Mouse (Mus musculus) limb, embryonic 11.5 days (tissue): ENCODE results near the gene Slc6a15. TPM values are rescaled to one million over a fixed set of nuclear protein-coding genes. Genes with fewer than 3 reads are reported as not detected.
A peak's percentile ranks its signal among the peaks of the same experiment; 100 is the strongest.

Source experiments
- ATAC-seq: fragments of 200-750 bp; cut with Nextera tagmentation; 2 replicates; pipeline ENCODE4 v1.8.0; 2017; ENCODE audit warnings: low read depth; ENCODE audit not compliant: insufficient number of reproducible peaks, low FRiP score, low TSS enrichment
- DNase-seq: peaks from one replicate; pipeline ENCODE4 v3.0.0-alpha.2; 2015; ENCODE audit warnings: low spot score
- H3K27ac ChIP-seq: fragments of 300-500 bp; sonication (generic); replicated peaks from 2 replicates; pipeline ENCODE4 v1.5.1; 2014; ENCODE audit warnings: low read depth, mild to moderate bottlenecking, low read length
- H3K27me3 ChIP-seq: fragments of 300-500 bp; sonication (generic); 2 replicates; pipeline ENCODE4 v1.6.1; 2014; ENCODE audit warnings: mild to moderate bottlenecking, low read length, mixed read lengths; ENCODE audit not compliant: control insufficient read depth, insufficient read depth
- H3K36me3 ChIP-seq: fragments of 300-500 bp; sonication (generic); 2 replicates; pipeline ENCODE4 v1.6.1; 2014; ENCODE audit warnings: mild to moderate bottlenecking, low read length, moderate library complexity, mixed read lengths; ENCODE audit not compliant: control insufficient read depth, insufficient read depth
- H3K4me1 ChIP-seq: fragments of 300-500 bp; sonication (generic); 2 replicates; pipeline ENCODE4 v1.6.1; 2014; ENCODE audit warnings: low read length, mixed read lengths; ENCODE audit not compliant: control insufficient read depth, insufficient read depth
- H3K4me2 ChIP-seq: fragments of 300-500 bp; sonication (generic); 2 replicates; pipeline ENCODE4 v1.6.1; 2014; ENCODE audit warnings: low read depth, mild to moderate bottlenecking, moderate library complexity; ENCODE audit not compliant: severe bottlenecking
- H3K4me3 ChIP-seq: fragments of 300-500 bp; sonication (generic); 2 replicates; pipeline ENCODE4 v1.5.1; 2014; ENCODE audit warnings: low read depth, low read length
- H3K9ac ChIP-seq: fragments of 300-500 bp; sonication (generic); 2 replicates; pipeline ENCODE4 v1.6.1; 2014; ENCODE audit warnings: mild to moderate bottlenecking, low read length
- H3K9me3 ChIP-seq: fragments of 300-500 bp; sonication (generic); 2 replicates; pipeline ENCODE4 v1.6.1; 2016; ENCODE audit warnings: low read length; ENCODE audit not compliant: control insufficient read depth
- WGBS: fragments of 180-500 bp; shearing (Covaris S2); extraction: QIAGEN DNeasy Blood & Tissue Kit; methylation state at CpG from one replicate; pipeline ENCODE4 v1.1.7; 2014; 5-methylcytosine and 5-hydroxymethylcytosine counted together
- polyA plus RNA-seq: library from polyadenylated mRNA; unstranded; fragments of >200 nt; fragmentation: Nextera tagmentation; extraction: Ambion mirVana; gene quantifications from 2 replicates; pipeline ENCODE4 v1.2.1, GENCODE M21; 2014

Slc6a15 gene
- polyA plus RNA-seq: 1.6 and 1.9 TPM in 2 replicates

DNA sequence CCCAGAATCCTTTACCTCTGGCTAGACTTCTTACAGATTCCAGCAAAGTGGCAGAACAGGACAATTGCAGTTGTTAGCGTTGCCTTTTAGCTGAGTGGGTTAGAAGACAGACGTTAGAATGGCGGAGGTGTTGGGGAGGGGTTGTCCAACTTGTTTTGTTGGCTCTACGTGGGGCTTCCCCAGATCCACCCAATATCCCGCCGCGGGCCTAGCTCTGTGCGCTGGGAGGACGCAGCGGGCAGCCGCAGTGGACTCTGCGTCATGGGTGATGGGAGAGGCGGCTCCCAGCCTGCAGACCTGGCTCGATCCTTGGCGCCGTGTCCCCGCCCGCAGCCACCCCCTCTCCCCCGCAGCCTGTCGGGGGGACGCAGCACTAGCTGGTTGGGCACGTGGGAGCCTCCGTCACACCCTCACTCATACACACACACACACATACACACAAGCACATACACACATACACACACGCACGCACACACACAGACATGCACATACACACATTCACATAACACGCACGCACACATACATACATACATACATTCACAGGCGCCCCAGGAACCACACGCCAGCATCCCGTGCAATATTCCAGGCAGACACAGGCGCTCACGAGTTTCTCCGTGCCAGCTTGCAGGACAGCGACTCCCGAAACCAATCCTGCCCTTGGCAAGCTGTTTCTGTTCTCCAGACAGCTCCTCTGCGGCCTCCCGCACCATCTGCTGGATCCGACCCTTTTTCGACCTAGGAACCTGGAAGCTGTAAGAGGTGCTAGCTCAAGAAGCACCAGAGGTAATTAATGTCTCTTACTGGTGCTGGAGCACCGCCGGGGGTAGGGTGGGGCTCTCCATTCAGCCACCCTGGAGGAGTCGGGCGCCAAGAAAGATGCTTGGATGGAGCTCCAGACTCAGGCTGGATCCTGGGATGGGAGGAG, at the start of gene Slc6a15:
Gene Slc6a15 (plus strand): TSS at position 413 of the 925 bp plus-strand sequence.
- ATAC-seq: peak; percentile 58
- DNase-seq: peak; percentile 48
- Histone ChIP-seq H3K4me3 (peak within 1 kb of the TSS; percentile 52), H3K36me3 (no peaks in the 10 kb centered on the region), H3K9ac (peak within 1 kb of the TSS; percentile 41), H3K9me3 (no peaks in the 10 kb centered on the region), H3K27me3 (peaks cover 2% of the 10 kb centered on the region; the same call in 1 of the 2 replicates), H3K27ac (no peak within 1 kb of the TSS), H3K4me2 (peak within 1 kb of the TSS; percentile 87), H3K4me1 (no peaks in the 10 kb centered on the region)
- under 1% methylated on average over 43 of the region's 43 CpGs for WGBS

DNA sequence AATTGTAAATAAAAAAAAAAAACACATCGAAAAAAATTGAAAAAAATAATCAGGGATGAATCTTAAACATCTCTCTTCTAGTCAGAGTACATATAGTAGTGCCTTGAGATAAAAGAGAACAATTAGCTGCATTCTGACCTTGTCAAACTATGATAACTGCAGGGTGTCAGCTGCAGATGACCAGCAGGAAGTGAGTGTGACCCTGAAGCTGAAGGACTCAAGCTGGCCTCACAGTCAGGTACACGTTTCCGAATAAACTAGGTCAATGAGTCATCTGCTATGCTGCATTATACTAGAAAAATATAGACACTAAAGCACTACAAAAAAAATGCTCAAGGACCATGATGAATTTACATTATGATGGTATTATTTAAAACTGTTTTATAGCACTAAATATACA, 45.6 kb upstream of the Slc6a15 start:
- WGBS: 81% methylated on average over 3 of the region's 3 CpGs
- no peaks in the 10 kb centered on the region for H3K4me1 ChIP-seq
- H3K9ac ChIP-seq: no peak overlapping the region
- H3K9me3 ChIP-seq: no peaks in the 10 kb centered on the region
- no peaks in the 10 kb centered on the region for H3K27me3 ChIP-seq
- H3K4me3 ChIP-seq: no peak overlapping the region
- no peak overlapping the region for H3K27ac ChIP-seq
- DNase-seq (no peak), ATAC-seq (no peak)
- H3K4me2 ChIP-seq: no peak overlapping the region
- H3K36me3 ChIP-seq: no peaks in the 10 kb centered on the region

DNA sequence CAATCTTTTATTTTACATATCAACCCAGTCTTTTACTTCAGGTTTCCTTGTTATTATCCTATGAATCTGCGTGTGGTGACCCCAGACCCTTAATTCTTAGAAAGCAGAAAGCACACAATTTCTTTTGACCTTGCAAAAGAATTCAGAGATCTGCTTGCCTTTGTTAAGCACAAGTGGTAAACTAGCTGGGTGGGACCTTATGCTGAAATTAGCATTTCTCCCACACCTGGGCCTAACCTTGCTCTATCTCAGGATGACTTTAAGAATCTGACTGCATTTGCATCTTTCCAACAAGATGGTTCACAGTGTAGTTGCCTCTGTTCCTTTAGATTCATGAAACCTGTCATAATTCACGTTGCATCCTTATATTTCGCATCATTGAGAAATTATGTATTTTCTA, 44.2 kb upstream of the Slc6a15 start:
- H3K27ac ChIP-seq: no peak overlapping the region
- H3K4me1 ChIP-seq: no peaks in the 10 kb centered on the region
- H3K4me3 ChIP-seq: no peak overlapping the region
- H3K9ac ChIP-seq: no peak overlapping the region
- DNase-seq (no peak), ATAC-seq (no peak)
- no peak overlapping the region for H3K4me2 ChIP-seq
- 84% methylated on average over 3 of the region's 3 CpGs for WGBS
- no peaks in the 10 kb centered on the region for H3K36me3 ChIP-seq
- H3K27me3 ChIP-seq: no peaks in the 10 kb centered on the region
- no peaks in the 10 kb centered on the region for H3K9me3 ChIP-seq

DNA sequence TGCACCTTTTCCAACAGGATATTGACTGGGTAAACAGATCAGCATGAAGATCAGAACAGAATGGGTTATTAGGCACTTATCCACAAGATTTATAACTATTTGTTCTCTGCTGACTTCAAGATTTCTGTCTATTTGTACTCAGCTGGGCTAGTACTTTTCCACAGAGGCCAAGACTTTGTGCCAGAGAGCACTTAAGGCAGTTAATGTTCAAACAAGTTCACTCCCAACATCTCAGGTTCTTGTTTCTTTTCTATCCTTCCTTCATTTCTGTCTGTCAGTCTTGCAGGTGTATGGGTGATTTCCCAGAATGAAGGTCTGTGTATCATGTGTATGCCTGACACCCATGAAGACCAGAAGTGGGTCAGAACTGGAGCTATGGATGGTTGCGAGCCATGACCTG, 33.3 kb upstream of the Slc6a15 start:
- no peaks in the 10 kb centered on the region for H3K4me1 ChIP-seq
- H3K9ac ChIP-seq: no peak overlapping the region
- no peaks in the 10 kb centered on the region for H3K27me3 ChIP-seq
- H3K4me3 ChIP-seq: no peak overlapping the region
- no peaks in the 10 kb centered on the region for H3K36me3 ChIP-seq
- no peak for DNase-seq
- no peaks in the 10 kb centered on the region for H3K9me3 ChIP-seq
- WGBS: 95% methylated on average over 1 of the region's 1 CpGs
- H3K27ac ChIP-seq: no peak overlapping the region
- no peak for ATAC-seq
- H3K4me2 ChIP-seq: no peak overlapping the region

- no peak overlapping the region for H3K27ac ChIP-seq
- no peak for DNase-seq
- WGBS: 84% methylated on average over 5 of the region's 5 CpGs
- H3K9ac ChIP-seq: no peak overlapping the region
- no peak overlapping the region for H3K4me2 ChIP-seq
- H3K4me3 ChIP-seq: no peak overlapping the region
- no peaks in the 10 kb centered on the region for H3K4me1 ChIP-seq
- ATAC-seq: no peak
- no peaks in the 10 kb centered on the region for H3K9me3 ChIP-seq
- H3K36me3 ChIP-seq: no peaks in the 10 kb centered on the region
- no peaks in the 10 kb centered on the region for H3K27me3 ChIP-seq
These were observed 27.7 kb upstream of the Slc6a15 start for GRCm38 (mm10) chr10:103339928-103340327.

- 78% methylated on average over 2 of the region's 2 CpGs for WGBS
- Histone ChIP-seq H3K27ac (no peak overlapping the region), H3K36me3 (no peaks in the 10 kb centered on the region), H3K4me2 (no peak overlapping the region), H3K9ac (no peak overlapping the region), H3K9me3 (no peaks in the 10 kb centered on the region), H3K4me3 (no peak overlapping the region), H3K27me3 (no peaks in the 10 kb centered on the region), H3K4me1 (no peaks in the 10 kb centered on the region)
- ATAC-seq (no peak), DNase-seq (no peak)
These were observed 20.8 kb upstream of the Slc6a15 start for GRCm38 (mm10) chr10:103346797-103347196.

GRCm38 (mm10) chr10:103368296-103369080, 905 bp downstream of the Slc6a15 start:
- WGBS: under 1% methylated on average over 37 of the region's 37 CpGs
- DNase-seq: peak; percentile 46

DNA sequence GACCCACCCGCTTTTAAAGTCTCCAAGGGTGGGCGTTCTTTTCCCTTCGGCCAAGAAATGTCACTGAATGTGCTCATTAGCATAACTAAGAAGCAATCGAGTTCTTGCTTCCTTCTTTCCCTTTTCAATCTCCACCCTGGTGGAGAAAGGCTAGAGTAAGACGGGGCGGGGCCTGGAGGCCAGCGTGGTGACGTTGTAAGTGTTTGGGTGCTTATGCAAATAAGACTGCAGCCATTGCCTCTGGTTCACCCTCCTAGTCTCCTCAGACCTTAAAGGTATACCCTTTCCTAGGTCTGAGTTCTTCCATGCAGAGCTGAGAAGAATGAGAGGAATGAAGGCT, 1.5 kb downstream of the Slc6a15 start:
- Histone ChIP-seq H3K9ac (no peak overlapping the region), H3K9me3 (no peaks in the 10 kb centered on the region), H3K4me2 (peak overlapping the region; percentile 87), H3K4me1 (no peaks in the 10 kb centered on the region), H3K27ac (no peak overlapping the region), H3K27me3 (peaks cover 2% of the 10 kb centered on the region; the same call in 1 of the 2 replicates), H3K4me3 (peak overlapping the region; percentile 52), H3K36me3 (no peaks in the 10 kb centered on the region)
- peak; percentile 82 for DNase-seq
- peak; percentile 91 for ATAC-seq
- WGBS: under 1% methylated on average over 8 of the region's 8 CpGs

More at GRCm38 (mm10) chr10:103368296-103369080, 905 bp downstream of the Slc6a15 start:
- Histone ChIP-seq H3K36me3 (no peaks in the 10 kb centered on the region), H3K4me3 (peak overlapping the region; percentile 52), H3K27me3 (peaks cover 2% of the 10 kb centered on the region; the same call in 1 of the 2 replicates), H3K9ac (peak overlapping the region; percentile 31), H3K4me1 (no peaks in the 10 kb centered on the region), H3K9me3 (no peaks in the 10 kb centered on the region), H3K4me2 (peak overlapping the region; percentile 87), H3K27ac (no peak overlapping the region)
- ATAC-seq: peak; percentile 42
